Mouse (Mus musculus) common myeloid progenitor, adult 5-6 weeks (primary cell): ENCODE data around the gene Slc35b2. TPM values are rescaled to one million over a fixed set of nuclear protein-coding genes. Genes with fewer than 3 reads are reported as not detected.

ENCODE experiments used
- ATAC-seq: replicated peaks from 2 replicates; pipeline ENCODE4 v1.8.0; 2016; ENCODE audit warnings: low read depth, mild to moderate bottlenecking, moderate TSS enrichment, inconsistent platforms; ENCODE audit not compliant: poor library complexity, severe bottlenecking
- total RNA-seq: library from RNA; stranded (forward); fragments of 200-1000, 187-1606 nt; gene quantifications from 2 replicates; pipeline ENCODE4 v1.2.3, GENCODE M21; 2017

Slc35b2 gene
- total RNA-seq, 1 experiment from 2014 or later, result 93.8 TPM

DNA sequence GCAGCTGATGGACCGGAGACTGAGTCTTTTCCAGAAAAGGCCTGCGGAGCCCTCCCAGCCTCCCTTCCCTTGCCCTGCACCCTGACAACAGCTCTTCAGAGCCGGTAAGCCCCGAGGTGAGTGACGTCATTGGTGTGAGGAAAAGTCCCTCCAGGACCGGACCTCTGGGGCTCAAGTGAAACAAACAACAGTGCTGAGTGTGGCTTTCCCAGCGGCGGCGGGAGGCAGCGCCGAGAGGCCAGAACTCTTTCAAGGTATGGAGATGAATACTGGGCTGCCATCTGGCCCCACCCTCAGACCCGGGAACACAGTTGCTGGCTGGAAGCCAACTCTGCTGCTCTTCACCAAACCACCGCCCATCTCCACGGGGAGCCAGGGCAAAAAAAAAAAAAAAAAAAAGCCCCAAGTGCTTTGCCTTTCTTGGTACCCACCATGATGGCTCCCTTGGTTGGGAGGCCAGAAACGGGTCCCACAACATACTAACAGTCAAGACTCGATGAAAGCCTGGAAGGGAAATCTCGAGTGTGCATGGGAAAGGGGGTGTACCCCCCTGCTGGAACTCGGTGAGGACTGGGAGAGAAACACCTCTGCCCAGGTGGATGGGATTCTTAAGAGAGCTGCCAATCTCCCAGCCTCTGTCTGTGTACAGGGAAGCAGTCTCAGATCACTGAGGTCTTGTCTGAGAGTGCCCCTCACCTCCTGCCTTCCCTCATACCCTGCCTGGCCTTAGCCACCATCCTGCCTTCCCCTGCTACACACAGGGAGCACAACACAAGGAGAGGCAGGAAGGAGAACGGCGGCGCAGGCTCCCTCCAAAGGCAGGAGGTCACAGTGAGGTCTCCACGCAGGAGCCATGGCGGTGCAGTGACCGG, 19.4 kb upstream of the Slc35b2 start:
- no peak for ATAC-seq

DNA sequence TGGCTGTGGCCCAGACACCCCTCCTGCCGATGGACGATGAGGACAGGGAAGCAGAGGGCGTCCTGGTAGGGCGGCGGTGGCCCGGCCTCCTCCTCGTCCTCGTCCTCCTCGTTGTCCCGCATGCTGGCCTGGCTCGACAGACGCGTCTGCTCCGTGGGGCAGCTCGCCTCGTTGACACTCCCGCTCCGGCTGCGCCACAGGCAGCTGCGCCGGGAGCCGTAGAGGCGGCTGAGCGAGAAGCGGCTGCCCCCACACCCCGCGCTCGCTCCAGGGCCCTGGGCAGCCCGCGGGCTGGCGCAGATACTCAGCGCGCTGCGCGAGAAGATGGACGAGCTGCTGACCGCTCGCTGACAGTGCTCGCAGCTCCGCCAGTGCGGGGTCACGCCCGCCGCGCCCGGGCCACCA, 18.8 kb upstream of the Slc35b2 start:
- no peak for ATAC-seq

DNA sequence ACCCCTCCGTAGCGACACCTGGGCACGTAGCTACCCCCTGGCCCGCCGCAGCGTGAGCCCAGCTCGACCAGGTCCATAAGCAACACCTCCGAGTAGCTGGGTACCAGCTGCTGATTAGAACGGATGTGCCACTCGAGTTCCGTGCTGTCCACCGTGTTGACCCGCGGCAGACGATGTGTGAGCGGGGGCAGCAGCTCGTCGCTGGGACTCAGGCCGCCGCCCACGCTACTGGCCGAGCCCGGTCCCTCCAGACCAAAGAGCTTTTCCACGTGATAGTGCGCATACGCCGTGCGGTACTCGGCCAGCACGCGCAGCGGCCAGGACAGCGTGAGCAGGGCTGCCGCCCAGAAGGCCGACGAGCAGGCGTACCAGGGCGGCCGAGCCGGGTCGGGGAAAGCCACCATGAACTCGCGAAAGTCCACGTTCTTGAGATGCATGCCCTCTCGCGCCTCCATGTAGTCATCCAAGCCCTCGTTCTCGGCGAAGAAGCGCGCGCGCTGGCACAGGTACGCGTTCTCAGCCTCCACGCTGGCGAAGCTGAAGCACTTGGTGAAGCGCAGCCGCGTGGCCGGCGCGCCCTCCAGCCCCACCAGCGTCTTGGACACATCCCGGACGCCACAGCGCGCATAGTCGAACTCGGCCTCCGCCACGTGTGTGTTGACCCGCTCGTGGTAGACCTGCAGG, 18.3 kb upstream of the Slc35b2 start:
- ATAC-seq, result peak; percentile 33

DNA sequence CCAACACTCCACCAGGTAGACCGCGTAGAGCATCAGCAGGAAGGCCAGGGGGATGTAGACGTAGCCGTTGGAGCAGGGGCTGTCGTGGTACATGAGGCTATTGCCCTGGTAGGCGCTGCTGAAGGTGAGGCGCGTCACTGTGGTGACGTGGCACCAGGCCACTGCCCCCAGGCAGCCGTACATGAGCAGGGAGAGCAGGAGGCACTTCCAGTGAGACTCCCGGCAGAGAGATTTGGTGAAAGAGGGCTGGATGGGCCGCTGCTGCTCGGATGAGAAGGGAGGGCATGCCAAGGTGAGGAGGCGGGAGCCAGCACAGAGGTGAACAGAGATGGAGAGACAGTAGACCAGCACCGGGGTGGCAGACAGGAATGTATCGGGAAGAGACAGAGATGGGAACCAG, 16.7 kb upstream of the Slc35b2 start:
- no peak for ATAC-seq

DNA sequence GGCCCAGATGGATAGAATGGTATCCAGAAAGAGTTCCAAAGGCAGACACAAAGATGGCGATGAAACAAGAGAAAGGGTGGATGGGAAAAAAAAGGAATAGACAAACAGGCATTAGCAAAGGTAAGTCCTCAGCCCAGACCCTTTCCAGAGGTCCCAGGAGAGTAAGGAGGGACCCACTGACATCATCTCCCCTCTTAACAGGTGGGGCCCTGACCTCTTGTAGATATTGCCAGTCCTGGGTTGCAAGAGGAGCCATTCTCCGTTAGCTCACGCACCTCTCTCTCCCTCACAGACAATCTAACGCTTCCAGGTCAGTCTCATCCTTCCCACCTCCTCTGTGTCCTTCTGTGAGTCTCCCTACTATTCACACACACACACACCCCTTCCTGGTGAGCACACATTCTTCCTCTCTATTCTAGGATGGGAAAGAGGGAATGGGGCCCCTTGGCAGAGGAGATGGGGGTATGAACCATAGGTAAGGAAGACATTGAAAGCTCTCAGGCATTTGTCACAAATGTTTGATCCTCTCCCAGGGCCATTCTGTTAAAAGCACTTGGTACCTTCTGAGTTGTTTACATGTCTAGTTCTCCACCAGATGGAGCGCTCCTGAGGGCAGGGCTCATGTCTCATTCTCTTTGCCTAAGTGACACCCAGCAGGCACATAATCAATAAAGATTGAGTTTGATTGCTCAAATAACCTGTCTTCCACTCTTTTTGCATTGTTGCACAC, 16.0 kb upstream of the Slc35b2 start:
- no peak for ATAC-seq

DNA sequence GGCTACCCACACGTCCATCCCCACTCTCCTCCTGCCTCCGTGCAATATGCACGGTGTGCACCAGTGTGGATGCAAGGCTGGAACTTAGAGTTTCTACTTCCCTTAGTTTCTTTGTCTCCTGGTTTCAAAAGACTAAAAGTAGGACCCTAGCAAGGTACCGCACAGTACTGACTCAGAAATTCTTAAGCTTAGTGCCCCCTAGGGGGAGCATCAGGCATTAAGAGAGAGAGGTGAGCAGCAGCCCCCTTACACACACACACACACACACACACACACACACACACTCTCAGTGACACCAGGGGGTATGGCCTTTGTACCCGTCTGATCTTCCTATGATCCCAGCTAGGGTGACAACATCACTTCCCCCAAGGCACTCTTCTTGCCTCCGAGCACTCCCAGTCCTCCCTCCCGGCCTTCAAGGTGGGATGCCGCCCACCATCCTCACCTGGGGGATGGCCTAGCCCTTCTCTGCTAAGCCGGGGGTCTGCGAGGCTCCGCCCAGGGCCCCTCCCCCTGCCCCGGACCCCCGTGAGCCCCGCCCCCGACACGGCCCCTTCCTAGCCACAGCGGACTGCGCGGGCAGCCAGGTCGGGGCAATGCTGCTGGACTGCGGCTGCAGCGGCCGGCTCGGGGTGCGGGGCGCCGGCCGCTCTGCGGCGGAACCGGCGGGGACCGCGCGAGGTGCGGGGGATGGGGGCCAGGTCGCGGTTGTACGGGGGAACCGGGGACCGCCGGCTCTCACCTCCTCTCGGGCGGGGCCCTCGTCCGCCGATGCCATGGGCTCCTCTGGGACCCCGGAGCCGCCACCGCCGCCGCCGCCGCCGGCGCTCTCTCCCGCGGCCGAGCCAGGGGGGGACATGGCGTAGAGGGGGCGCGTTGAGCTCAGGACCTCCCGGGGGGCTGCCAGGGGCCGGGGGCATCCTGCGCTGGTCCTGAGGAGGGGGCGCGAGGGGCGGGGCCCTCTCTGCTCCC, 14.8 kb upstream of the Slc35b2 start:
- ATAC-seq, result no peak

DNA sequence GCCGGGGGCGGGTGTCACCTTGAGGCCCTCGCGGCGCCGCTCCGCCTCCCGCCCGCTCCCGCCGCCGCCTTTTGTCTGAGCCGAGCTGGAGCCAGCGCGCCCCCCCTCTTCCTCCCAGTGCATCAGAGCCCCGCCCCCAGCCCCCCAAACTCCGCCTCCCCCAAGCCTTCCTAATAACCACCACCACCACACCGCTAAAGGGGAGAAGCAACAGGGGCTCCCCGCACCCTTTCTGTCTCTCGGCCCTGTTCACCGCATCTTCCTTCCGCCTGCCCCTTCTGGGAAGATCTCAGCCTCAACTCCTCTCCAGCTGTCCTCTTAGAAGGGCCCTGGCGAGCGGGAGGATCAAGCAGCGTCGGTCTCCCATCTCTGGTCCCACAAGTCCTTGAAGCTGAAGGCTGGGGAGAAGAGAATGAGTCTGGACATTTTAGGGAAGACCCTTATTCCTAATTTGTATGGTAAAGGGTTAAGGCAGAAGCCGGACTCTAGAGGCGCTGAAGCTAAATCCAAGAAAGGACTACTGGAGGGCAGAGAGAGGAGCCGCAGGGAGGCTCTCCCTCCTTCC, 14.0 kb upstream of the Slc35b2 start, which contains the start of gene Tmem151b:
Gene Tmem151b, minus strand, starts transcription at position 61 of the 565 bp plus-strand sequence.
- ATAC-seq, result peak; percentile 27; the same call in 1 of the 2 replicates

DNA sequence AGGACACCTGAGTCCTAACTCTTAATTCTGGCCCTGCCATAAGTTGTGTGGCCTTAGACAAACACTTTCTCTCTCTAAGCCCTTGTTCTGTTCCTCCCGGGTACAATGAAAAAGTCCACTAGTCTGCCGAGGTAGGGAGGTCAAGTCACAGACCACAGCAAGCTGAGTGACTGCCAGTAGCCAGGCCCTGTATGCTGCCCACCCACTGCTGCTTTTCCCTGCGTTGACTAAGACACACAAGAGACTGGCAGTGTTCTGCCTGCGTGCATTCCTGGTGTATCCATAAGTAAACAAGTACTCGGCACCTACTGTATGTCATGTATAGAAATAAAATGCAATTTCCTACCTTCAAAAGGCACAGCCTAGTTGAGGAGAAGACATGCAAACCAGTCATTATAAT, 13.4 kb upstream of the Slc35b2 start:
- no peak for ATAC-seq

DNA sequence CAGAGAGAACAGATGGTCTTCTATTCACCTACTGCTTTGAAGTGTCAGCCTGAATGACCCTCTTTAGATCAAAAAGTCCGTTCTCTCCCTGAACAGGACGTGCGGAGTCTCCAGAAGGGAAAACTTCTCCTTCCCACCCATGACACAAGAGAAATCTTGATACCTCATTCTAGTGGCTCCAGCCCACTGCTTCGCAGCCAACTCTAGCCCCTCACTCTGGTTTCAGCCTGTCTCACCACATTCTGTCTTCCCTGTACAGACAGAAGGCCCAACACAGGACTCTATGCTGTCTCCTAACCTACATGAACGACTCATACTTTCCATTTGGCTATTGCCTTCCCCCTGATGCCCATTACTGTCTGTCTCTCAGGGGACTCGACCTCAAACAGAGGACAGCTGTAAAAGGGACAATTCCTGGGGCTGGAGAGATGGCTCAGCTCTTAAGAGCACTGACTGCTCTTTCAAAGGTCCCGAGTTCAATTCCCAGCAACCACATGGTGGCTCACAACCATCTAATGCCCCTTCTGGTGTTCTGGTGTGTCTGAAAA, 12.4 kb upstream of the Slc35b2 start:
- no peak for ATAC-seq

DNA sequence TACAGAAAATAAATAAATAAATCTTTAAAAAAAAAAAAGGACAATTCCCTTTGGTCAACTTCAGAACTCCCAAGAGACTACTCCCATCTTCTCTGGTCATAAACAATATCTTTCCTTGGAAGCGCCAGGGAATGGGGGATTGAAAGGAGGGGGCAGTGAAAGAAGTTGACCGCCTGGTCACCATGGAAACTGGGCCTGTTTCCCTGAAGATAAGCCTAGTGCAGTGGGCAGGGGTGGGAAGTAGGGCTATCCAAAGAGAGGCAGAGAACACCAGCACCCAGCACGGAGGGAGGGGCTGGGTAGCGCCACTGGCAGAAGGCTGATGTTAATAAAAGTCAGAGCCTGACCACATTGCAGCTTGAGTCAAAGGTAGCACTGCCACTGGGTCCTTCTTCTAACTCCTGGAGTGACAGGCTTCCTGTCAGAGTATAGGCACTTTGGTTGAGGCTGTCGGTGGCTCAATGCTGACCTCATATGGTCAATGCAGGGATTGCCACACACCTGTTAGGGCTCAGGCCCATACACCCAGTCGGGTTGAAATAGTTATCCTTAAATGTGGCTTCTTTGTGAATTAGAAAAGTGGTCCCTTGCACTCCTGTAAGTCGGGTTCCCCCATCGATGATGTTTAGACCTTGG, 11.7 kb upstream of the Slc35b2 start:
- peak; percentile 42 for ATAC-seq

DNA sequence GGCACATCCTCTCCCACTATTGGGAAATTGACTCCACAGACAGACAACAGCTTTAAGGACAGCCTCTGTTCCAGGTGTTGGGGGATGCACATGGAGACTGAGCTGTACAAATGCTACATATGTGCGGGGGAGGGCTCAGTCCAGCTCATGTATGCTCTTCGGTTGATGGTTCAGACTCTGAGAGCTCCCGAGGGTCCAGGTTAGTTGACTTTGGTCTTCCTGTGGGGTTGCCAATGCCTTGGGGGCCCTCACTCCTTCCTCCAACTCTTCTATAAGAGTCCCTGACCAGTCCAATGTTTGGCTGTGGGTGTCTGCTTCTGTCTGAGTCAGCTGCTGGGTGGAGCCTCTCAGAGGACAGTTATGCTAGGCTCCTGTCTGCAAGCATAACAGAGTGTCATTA, 10.6 kb upstream of the Slc35b2 start:
- ATAC-seq, result no peak

DNA sequence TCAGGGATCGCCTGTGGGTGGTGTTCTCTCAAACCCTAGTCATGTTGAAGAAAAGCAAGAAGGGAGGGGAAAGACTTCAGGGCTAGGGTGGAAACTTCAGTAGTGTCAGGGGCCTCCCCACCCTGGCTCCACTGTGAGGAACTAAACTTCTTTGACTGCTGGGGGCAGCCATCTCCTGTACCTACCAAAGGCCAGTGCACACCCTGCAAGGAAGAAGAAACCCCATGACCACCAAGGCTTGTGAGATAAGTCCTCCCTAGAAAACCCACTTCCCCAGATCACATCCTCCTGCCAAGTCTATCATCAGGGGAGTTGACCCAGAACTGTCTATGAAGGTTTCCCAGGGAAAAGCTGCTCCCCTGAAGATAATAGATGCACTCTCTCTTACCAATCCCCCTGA, 9.3 kb upstream of the Slc35b2 start:
- peak; percentile 38 for ATAC-seq

DNA sequence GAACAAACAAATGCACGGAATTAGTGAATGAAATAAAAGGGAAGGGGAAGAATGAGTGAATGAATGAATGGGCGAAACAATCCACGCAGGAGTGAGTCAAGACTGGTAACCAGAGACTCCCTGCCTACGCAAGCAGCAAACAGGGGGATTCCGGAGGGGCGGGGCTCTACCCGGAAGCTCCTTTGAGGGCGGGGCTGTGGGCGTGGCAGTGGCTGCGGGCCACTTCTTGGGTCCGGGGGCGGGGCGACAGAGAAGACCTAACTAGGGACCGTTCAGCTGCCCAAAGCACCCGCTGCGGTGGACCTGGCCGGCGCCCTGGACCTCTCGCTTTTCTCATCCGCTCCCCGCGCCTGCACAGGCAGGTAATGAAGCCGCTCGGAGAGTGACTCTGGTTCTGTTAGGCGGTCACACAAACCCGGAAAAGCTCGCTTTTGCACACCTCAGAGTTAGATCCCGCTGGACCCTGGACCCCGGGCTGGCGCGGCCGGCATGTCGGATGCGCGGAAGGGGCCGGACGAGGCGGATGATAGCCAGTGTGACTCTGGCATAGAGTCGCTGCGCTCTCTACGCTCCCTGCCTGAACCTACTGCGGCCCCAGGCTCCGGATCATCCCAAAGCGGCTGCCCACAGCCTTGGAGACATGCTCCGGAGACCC, 8.1 kb upstream of the Slc35b2 start, which contains the start of gene Nfkbie:
Gene Nfkbie, plus strand, starts transcription at position 252 of the 655 bp plus-strand sequence.
- ATAC-seq, result peak; percentile 58

DNA sequence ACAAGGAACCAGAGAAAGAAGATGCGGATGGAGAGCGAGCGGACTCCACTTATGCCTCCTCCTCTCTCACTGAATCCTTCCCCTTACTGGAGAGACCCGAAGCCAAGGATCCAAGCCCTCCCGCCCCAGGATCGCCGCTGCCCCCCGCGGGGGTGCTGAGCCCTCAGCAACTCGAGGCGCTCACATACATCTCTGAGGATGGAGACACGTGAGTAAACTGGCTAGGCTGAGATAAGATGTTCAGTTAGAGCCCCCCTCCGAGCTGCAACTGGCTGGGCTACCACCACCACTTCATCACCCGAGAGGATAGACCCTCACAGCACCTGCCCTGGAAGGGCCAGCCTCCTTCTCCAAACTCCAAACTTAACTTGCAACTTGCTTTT, 7.6 kb upstream of the Slc35b2 start:
- ATAC-seq, result no peak

DNA sequence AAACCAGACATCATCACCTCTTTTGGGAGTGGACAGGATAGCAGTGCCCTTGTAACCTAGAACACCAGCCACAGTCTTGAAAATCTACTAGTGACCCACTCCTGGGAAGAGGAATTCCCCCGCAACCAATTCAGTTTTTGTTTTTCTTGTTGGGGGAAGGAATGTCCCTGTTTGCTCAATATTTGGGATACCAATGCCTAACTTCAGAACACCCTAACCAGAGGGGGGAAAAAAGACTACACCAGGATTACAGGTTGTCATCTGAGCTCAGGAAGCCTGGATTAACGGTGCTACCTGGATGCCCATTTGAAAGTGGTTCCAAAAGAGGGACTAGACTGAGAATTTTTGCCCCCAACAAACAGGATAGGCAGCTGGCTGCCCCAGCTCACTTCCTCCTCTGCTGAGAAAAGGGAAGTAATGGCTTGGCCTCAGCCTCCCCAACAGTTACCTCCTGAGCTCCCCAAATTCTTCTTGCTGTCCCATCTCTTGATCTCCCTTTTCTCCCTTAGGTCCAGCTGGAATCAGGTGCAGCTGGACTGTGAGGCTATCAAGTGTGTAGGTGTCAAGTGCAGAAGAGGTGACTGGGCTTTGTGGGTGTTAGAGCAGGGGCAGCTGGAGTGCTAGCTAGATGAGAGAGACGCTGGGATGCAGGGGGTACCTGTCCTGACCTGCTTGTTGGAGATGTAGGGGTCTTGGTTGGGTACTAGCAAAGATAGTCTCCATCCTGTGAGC, 7.0 kb upstream of the Slc35b2 start:
- peak; percentile 20 for ATAC-seq

DNA sequence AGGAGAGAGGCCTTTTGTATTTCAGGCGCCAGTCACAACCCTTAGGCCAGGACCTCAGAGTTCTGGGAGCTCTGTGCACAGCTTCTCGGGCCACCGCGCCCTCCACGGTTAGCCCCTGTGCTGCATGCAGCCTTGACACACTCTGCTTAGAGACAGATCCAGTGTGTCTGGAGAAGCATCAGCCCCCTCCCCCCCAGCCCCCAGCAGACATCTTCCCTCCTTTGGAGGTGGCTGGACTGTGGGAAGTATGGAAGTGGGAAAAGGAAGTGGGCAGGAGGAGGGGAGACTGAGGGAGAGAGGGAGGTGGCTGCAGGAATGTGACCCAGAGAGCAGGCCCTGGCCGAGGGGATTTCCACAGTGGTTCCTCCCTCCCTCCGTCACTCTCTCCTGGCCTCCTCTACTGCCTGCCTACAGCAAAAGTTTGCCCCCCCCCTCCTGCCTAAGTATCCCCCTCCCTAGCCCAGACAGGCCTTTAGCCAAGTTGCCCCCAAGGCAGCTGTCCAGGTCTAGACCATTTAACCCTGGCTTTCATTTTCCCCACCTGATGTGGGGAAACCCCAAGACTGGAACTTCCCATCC, 6.3 kb upstream of the Slc35b2 start:
- ATAC-seq, result no peak
